Mouse (Mus musculus) liver, embryonic 13.5 days (tissue): ENCODE results near the gene Gm10337. TPM values are rescaled to one million over a fixed set of nuclear protein-coding genes. Genes with fewer than 3 reads are reported as not detected.

ENCODE experiments used
- ATAC-seq: fragments of 200-750 bp; cut with Nextera tagmentation; 2 replicates; pipeline ENCODE4 v1.8.0; 2017; ENCODE audit warnings: low read depth, mild to moderate bottlenecking, moderate number of reproducible peaks, moderate library complexity
- DNase-seq: peaks from one replicate; pipeline ENCODE4 v3.0.0; 2022
- H3K27ac ChIP-seq: fragments of 300-500 bp; sonication (generic); 2 replicates; pipeline ENCODE4 v1.5.1; 2015; ENCODE audit warnings: moderate library complexity, mild to moderate bottlenecking, inconsistent platforms
- H3K27me3 ChIP-seq: fragments of 300-500 bp; sonication (generic); 2 replicates; pipeline ENCODE4 v1.6.1; 2015; ENCODE audit warnings: mild to moderate bottlenecking, inconsistent platforms
- H3K36me3 ChIP-seq: fragments of 300-500 bp; sonication (generic); 2 replicates; pipeline ENCODE4 v1.6.1; 2015; ENCODE audit warnings: mild to moderate bottlenecking, inconsistent platforms
- H3K4me1 ChIP-seq: fragments of 300-500 bp; sonication (generic); replicated peaks from 2 replicates; pipeline ENCODE4 v1.6.1; 2015; ENCODE audit warnings: inconsistent platforms
- H3K4me2 ChIP-seq: fragments of 300-500 bp; sonication (generic); 2 replicates; pipeline ENCODE4 v1.6.1; 2015; ENCODE audit warnings: inconsistent platforms, mild to moderate bottlenecking, moderate library complexity
- H3K4me3 ChIP-seq: fragments of 300-500 bp; sonication (generic); replicated peaks from 2 replicates; pipeline ENCODE4 v1.5.1; 2015; ENCODE audit warnings: mild to moderate bottlenecking, inconsistent platforms
- H3K9ac ChIP-seq: fragments of 300-500 bp; sonication (generic); 2 replicates; pipeline ENCODE4 v1.6.1; 2015; ENCODE audit warnings: mild to moderate bottlenecking, inconsistent platforms
- H3K9me3 ChIP-seq: fragments of 300-500 bp; sonication (generic); replicated peaks from 2 replicates; pipeline ENCODE4 v1.6.1; 2016; ENCODE audit warnings: inconsistent platforms
- WGBS: fragments of 180-500 bp; shearing (Covaris S2); methylation state at CpG from one replicate; pipeline ENCODE4 v1.1.7; 2015; ENCODE audit not compliant: insufficient replicate concordance; 5-methylcytosine and 5-hydroxymethylcytosine counted together
- polyA plus RNA-seq: library from polyadenylated mRNA; unstranded; fragments of >200 nt; fragmentation: Nextera tagmentation; extraction: Ambion mirVana; gene quantifications from 2 replicates; pipeline ENCODE4 v1.2.1, GENCODE M21; 2015

The Gm10337 gene
- polyA plus RNA-seq, 1 experiment from 2014 or later = not detected

GRCm38 (mm10) chr15:102470183-102470604, 33.3 kb upstream of the Gm10337 start, which contains the start of gene Pcbp2:
Gene Pcbp2, plus strand, starts transcription at chr15:102470539.
- peak within 1 kb of the TSS; percentile 79 for H3K4me2 ChIP-seq
- peak within 1 kb of the TSS; percentile 97 for H3K9ac ChIP-seq
- peaks cover 45% of the 10 kb centered on the region for H3K36me3 ChIP-seq
- peak; percentile 95 for DNase-seq
- no peaks in the 10 kb centered on the region for H3K9me3 ChIP-seq
- under 1% methylated on average over 32 of the region's 40 CpGs for WGBS
- H3K4me3 ChIP-seq = peak within 1 kb of the TSS; percentile 96
- peak; percentile 98 for ATAC-seq
- peaks cover 23% of the 10 kb centered on the region for H3K4me1 ChIP-seq
- peak within 1 kb of the TSS; percentile 93 for H3K27ac ChIP-seq
- no peaks in the 10 kb centered on the region for H3K27me3 ChIP-seq

- Histone ChIP-seq H3K36me3 (peaks cover 47% of the 10 kb centered on the region), H3K27ac (peak overlapping the region; percentile 93), H3K27me3 (no peaks in the 10 kb centered on the region), H3K9ac (peak overlapping the region; percentile 97), H3K4me2 (peak overlapping the region; percentile 79), H3K4me1 (peaks cover 23% of the 10 kb centered on the region), H3K9me3 (no peaks in the 10 kb centered on the region), H3K4me3 (peak overlapping the region; percentile 96)
- 1% methylated on average over 47 of the region's 67 CpGs for WGBS
- peak; percentile 54 for DNase-seq
- peak; percentile 49 for ATAC-seq
These were observed 32.8 kb upstream of the Gm10337 start for GRCm38 (mm10) chr15:102470605-102471294.

DNA sequence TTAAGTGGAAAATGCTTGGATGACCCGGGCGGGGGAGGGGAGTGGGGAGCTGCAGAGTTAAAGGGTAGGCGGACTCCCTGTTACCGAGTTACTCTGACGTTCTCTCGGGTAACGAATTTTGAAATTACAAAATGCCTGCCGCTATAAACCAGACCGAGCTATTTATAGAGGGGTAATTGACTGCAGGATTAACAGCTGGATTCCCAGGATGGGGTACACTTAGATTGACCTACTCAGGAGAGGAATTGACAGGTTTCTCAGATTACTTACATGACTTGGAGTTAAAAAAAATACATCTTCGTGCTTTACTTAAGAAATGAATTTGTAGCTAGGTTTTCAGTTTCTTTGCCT, 32.3 kb upstream of the Gm10337 start:
- Histone ChIP-seq H3K36me3 (peaks cover 50% of the 10 kb centered on the region), H3K27ac (peak overlapping the region; percentile 93), H3K4me3 (peak overlapping the region; percentile 96), H3K9ac (peak overlapping the region; percentile 97), H3K4me1 (peaks cover 23% of the 10 kb centered on the region), H3K27me3 (no peaks in the 10 kb centered on the region), H3K9me3 (no peaks in the 10 kb centered on the region), H3K4me2 (peak overlapping the region; percentile 79)
- ATAC-seq (no peak), DNase-seq (no peak)
- WGBS = under 1% methylated on average over 10 of the region's 10 CpGs

- H3K9me3 ChIP-seq = no peaks in the 10 kb centered on the region
- H3K27ac ChIP-seq = peak overlapping the region; percentile 10
- H3K27me3 ChIP-seq = no peaks in the 10 kb centered on the region
- peak overlapping the region; percentile 96 for H3K4me3 ChIP-seq
- peak overlapping the region; percentile 97 for H3K9ac ChIP-seq
- H3K4me2 ChIP-seq = peak overlapping the region; percentile 79
- H3K36me3 ChIP-seq = peaks cover 54% of the 10 kb centered on the region
- H3K4me1 ChIP-seq = peaks cover 23% of the 10 kb centered on the region
- ATAC-seq = no peak
- DNase-seq = no peak
These were observed 31.8 kb upstream of the Gm10337 start for GRCm38 (mm10) chr15:102471727-102472126.

DNA sequence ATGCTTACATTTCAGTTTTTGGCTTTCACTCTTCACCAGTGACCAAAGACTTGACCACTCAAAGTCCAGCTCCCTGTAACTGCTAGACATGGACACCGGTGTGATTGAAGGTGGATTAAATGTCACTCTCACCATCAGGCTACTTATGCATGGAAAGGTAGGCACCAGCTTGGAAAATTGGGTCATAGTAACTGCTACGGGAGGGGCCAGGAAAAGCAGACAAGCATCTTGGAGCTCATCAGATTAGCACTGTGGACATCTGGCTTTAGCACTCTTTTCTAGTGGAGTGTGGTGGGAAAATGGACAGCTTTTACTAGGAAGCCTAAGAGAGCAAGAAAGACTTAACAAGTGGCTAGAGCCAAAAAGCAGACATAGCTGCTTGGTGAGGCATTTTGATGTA, 30.3 kb upstream of the Gm10337 start:
- H3K27me3 ChIP-seq = no peaks in the 10 kb centered on the region
- H3K27ac ChIP-seq = no peak overlapping the region
- 82% methylated on average over 2 of the region's 2 CpGs for WGBS
- H3K36me3 ChIP-seq = peaks cover 62% of the 10 kb centered on the region
- DNase-seq = no peak
- peaks cover 23% of the 10 kb centered on the region for H3K4me1 ChIP-seq
- no peak for ATAC-seq
- no peaks in the 10 kb centered on the region for H3K9me3 ChIP-seq
- peak overlapping the region; percentile 36 for H3K4me2 ChIP-seq
- 0 out of 2 replicates have a peak overlapping the region, but pooled peaks have one; percentile 43 for H3K9ac ChIP-seq
- no peak overlapping the region; the same call in 1 of the 2 replicates for H3K4me3 ChIP-seq

GRCm38 (mm10) chr15:102474520-102474919, 29.0 kb upstream of the Gm10337 start:
- 81% methylated on average over 2 of the region's 2 CpGs for WGBS
- no peaks in the 10 kb centered on the region for H3K9me3 ChIP-seq

DNA sequence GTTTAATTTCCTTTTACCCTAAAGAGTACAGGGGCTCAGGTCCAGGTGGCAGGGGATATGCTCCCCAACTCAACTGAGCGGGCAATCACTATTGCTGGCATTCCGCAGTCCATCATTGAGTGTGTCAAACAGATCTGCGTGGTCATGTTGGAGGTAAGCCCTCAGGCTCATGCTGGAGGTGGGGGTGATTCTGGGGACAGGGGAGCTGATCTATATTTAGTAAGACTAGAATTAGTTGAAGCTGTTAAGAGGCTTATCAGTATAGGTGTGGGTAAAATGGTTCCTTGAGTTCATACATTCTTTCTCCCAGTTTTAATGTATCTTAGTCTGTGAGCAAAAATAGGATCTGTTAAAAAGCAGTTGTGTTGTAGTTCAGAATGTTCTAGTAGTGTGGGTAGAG, 20.4 kb upstream of the Gm10337 start:
- H3K4me1 ChIP-seq = no peaks in the 10 kb centered on the region
- no peaks in the 10 kb centered on the region for H3K9me3 ChIP-seq
- H3K4me3 ChIP-seq = no peak overlapping the region
- no peak overlapping the region for H3K9ac ChIP-seq
- peaks cover 90% of the 10 kb centered on the region for H3K36me3 ChIP-seq
- WGBS = 93% methylated on average over 3 of the region's 3 CpGs
- no peaks in the 10 kb centered on the region for H3K27me3 ChIP-seq
- DNase-seq (no peak), ATAC-seq (no peak)
- no peak overlapping the region for H3K27ac ChIP-seq
- no peak overlapping the region for H3K4me2 ChIP-seq

More at GRCm38 (mm10) chr15:102474520-102474919, 29.0 kb upstream of the Gm10337 start:
- Histone ChIP-seq H3K27me3 (no peaks in the 10 kb centered on the region), H3K4me1 (peaks cover 23% of the 10 kb centered on the region), H3K27ac (no peak overlapping the region), H3K9ac (no peak overlapping the region), H3K36me3 (peaks cover 64% of the 10 kb centered on the region), H3K4me3 (no peak overlapping the region), H3K4me2 (no peak overlapping the region)
- no peak for ATAC-seq
- no peak for DNase-seq

DNA sequence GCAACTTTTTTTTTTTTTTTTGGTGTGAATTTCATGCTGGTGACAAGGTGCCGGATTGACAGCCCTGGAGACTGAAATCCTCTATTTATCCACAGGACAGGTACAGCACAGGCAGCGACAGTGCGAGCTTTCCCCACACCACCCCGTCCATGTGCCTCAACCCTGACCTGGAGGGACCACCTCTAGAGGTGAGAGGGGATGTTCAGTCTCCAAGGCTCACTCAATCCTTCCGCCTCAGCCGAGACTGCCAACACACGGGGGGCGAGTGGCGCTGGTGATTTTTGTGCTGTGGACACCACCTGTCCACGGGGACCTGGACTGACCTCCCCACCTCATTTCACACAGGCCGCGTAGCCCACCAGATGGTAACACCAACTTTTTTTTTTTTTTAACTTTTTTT, 17.7 kb upstream of the Gm10337 start:
- Histone ChIP-seq H3K9ac (no peak overlapping the region), H3K4me2 (no peak overlapping the region), H3K36me3 (peaks cover 91% of the 10 kb centered on the region), H3K27ac (no peak overlapping the region), H3K4me3 (no peak overlapping the region), H3K4me1 (no peaks in the 10 kb centered on the region), H3K9me3 (no peaks in the 10 kb centered on the region), H3K27me3 (no peaks in the 10 kb centered on the region)
- no peak for ATAC-seq
- DNase-seq = no peak
- 92% methylated on average over 12 of the region's 12 CpGs for WGBS

GRCm38 (mm10) chr15:102487664-102488063, 15.9 kb upstream of the Gm10337 start:
- no peak overlapping the region for H3K4me3 ChIP-seq
- no peak for DNase-seq
- H3K4me1 ChIP-seq = no peaks in the 10 kb centered on the region
- no peaks in the 10 kb centered on the region for H3K9me3 ChIP-seq
- peaks cover 84% of the 10 kb centered on the region for H3K36me3 ChIP-seq
- H3K4me2 ChIP-seq = no peak overlapping the region
- H3K27ac ChIP-seq = no peak overlapping the region
- H3K27me3 ChIP-seq = no peaks in the 10 kb centered on the region
- no peak for ATAC-seq
- no peak overlapping the region for H3K9ac ChIP-seq
- 60% methylated on average over 1 of the region's 1 CpGs for WGBS

- no peaks in the 10 kb centered on the region for H3K9me3 ChIP-seq
- no peak overlapping the region for H3K9ac ChIP-seq
- H3K4me2 ChIP-seq = no peak overlapping the region
- H3K27ac ChIP-seq = no peak overlapping the region
- ATAC-seq (no peak), DNase-seq (no peak)
- H3K27me3 ChIP-seq = no peaks in the 10 kb centered on the region
- no peak overlapping the region for H3K4me3 ChIP-seq
- WGBS = 88% methylated on average over 3 of the region's 3 CpGs
- H3K36me3 ChIP-seq = peaks cover 98% of the 10 kb centered on the region
- peaks cover 9% of the 10 kb centered on the region; the same call in 1 of the 2 replicates for H3K4me1 ChIP-seq
These were observed 5.2 kb upstream of the Gm10337 start for GRCm38 (mm10) chr15:102498322-102498721.

DNA sequence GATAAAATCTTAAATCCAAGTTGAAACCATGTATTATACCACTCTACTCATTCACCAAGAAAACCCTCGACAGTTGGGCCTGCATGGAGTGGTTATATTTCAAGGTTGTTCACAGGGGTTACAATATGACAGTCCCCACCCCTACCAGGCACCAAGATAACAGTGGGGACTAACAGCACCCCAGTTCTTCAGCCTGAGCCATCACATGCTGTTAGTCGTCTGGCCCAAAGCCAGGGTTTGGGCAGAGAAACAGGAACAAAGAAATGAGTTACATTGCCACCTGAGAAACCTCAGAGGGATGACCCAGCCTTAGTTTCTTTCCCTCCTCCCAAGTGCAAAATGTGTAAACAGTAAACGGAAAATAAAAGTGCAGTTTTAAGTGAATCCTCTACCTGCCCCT, 4.2 kb upstream of the Gm10337 start:
- H3K36me3 ChIP-seq = peaks cover 98% of the 10 kb centered on the region
- H3K9ac ChIP-seq = no peak overlapping the region
- peaks cover 9% of the 10 kb centered on the region; the same call in 1 of the 2 replicates for H3K4me1 ChIP-seq
- no peak overlapping the region for H3K4me2 ChIP-seq
- H3K4me3 ChIP-seq = no peak overlapping the region
- ATAC-seq (no peak), DNase-seq (no peak)
- H3K27me3 ChIP-seq = no peaks in the 10 kb centered on the region
- no peak overlapping the region for H3K27ac ChIP-seq
- no peaks in the 10 kb centered on the region for H3K9me3 ChIP-seq
- WGBS = 76% methylated on average over 3 of the region's 3 CpGs

DNA sequence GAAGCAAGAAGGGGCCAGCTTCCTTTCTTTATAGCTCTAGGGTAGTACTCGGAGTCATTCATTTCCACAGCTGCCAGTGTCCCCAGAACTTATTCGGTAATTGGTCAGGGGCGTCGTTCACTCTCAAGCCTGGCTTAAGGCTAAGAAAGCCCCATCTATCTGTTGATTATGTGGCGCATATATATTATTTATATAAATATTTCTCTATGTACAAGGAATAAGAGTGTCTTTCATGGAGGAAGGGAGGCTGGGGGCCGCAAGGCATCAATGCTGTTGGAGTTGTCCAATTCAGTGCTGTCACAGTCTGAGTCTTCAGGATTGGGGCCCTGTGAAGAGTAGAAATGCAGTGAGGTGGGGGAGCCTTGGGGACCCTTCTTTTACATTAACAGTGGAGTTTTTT, 3.7 kb upstream of the Gm10337 start:
- Histone ChIP-seq H3K4me2 (no peak overlapping the region), H3K9ac (no peak overlapping the region), H3K36me3 (peaks cover 97% of the 10 kb centered on the region), H3K4me1 (peaks cover 9% of the 10 kb centered on the region; the same call in 1 of the 2 replicates), H3K9me3 (no peaks in the 10 kb centered on the region), H3K27me3 (no peaks in the 10 kb centered on the region), H3K4me3 (no peak overlapping the region), H3K27ac (no peak overlapping the region)
- DNase-seq = no peak
- 88% methylated on average over 6 of the region's 6 CpGs for WGBS
- no peak for ATAC-seq
